Mouse (Mus musculus) urinary bladder, adult 2 months (tissue): ENCODE measurements around the gene Dcaf8. TPM values are rescaled to one million over a fixed set of nuclear protein-coding genes. Genes with fewer than 3 reads are reported as not detected.

Source experiments
- DNase-seq: peaks from one replicate; pipeline ENCODE4 v3.0.0; 2022; ENCODE audit warnings: low spot score
- polyA plus RNA-seq: library from polyadenylated mRNA; depleted of rRNA; stranded (reverse); fragments of >200 nt; gene quantifications from 2 replicates; pipeline ENCODE4 v1.2.3, GENCODE M21; 2012

Dcaf8 gene
- polyA plus RNA-seq, 1 experiment: 118 TPM

DNA sequence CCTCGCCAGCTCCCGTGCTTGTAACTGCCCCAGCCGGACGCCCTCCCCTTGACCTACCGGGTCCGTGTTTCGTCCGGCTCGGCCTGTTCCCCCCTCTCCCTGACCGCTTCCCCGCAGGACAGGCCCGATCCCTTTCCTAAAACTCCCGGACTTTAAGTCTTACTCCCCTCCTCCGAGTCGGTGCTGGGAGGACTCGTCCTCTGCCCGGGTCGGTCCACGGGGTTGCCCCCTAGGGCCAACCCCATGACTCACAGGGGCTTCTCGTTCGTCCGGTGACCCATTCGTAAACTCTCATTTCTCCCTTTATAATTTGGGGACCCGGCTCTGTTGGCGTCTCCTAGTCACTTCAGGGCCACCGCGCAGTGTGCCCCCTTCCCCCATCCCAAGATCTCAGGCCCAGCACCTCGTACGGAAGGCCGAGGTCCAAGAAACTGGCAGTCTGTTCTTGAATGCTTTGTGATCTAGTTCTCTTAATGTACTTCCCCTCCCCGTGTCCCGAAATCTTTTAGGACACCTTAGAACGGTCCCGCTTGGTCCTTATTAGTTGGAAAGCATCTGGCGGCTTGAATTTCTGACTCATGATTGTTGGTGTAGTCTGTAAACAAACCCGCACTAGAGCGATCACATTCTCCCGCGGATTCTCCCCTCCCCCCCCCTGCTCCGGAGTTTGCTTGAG is 533 bp downstream of the Dcaf8 start:
- no peak for DNase-seq

DNA sequence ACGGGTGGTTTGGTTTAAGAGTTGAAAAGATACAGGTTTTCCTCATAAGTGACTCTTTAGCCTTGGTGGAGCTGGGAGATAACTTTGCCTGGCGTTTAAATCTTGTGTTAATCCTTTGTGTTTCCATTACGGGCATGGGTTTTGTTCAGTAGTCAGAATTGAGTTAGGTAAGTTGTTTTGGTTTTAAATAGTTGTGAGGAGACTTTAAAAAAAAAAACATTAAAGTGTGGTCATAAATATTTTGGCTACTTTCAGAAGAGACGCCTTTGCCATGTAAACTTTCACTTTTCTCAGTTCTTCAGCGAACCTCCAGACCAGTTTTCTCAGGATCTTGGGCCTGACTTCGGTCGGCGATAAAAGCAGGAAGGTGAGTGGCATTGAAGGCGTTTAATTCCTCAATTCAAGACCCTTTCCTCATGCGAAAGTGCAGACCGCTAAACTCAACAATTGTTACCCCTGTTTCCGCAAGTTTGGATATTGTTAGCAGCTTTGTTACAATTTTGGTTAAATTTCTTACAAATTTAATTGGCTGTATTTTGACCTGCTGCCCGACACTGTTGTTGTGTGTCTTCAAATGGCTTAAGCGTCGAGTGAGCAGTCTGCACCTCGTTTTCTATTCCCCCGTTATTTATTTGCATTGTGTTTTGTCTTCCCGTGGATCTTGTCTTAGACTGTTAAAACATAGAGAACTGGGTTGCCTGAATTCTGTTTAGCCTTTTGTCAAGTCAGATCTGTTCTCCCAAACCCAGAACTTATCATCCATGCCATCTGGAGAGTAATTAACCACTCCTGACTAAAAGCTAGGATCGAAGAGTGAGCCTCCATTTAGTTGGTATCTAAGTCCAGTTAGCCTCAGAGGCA is 1.3 kb downstream of the Dcaf8 start:
- no peak for DNase-seq

DNA sequence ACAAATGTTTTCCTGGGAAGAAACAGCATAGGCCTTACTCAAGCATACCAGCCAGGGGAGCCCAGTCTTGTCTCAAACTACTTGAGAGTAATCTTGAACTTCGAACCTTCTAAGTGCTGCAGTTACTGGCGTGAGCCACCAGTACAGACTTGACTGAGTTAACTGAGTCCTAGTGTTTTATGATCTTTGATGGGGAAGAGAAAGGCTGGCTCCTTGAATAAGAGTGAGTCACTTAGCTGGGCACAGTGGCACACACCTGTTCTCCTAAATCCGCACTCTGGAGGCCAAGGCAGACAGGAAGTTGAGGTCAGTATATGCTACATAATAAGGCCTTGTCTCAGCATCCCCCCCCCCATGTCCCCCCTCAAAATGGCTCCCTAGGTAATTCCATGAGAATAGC is 6.7 kb downstream of the Dcaf8 start:
- no peak for DNase-seq

DNA sequence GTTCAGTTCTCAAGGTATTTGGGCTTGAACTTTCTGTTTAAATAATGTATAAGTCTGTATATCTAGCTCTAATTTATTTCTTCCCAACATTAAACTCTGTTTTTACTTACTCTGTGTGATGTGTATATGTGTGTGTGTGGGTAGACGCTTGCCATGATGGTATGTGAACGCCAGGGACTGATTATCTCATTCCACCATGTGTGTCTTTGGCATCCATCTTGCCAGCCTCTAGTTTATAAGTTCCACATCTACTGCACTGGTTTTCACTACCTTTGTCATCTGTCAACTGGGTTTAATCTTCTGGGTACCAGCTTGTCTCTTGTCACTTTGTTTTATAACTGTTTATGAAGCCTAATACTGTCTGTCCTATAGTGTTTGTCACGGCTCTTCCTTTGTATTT is 7.6 kb downstream of the Dcaf8 start:
- no peak for DNase-seq

- DNase-seq: no peak
Observed at GRCm38 (mm10) chr1:172159970-172160369, 12.1 kb downstream of the Dcaf8 start.

DNA sequence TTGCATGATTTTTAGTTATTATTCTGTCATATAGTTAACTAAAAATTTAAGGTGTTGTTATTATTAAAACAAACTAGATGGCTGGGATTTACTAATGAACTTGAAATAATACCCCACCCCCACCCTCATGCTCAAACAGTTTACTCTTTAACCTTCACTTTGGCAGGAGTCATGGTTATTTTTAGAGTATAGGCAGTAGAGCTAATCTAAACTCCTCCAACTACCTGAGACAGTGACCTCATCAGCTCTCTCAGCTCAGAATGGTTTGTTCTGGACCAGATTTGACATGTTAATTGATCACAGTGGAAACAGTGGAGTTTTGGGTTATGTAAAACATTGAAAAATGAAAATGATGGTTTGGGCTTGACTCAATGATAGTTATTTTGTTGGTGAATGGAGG is 12.6 kb downstream of the Dcaf8 start:
- DNase-seq: no peak

DNA sequence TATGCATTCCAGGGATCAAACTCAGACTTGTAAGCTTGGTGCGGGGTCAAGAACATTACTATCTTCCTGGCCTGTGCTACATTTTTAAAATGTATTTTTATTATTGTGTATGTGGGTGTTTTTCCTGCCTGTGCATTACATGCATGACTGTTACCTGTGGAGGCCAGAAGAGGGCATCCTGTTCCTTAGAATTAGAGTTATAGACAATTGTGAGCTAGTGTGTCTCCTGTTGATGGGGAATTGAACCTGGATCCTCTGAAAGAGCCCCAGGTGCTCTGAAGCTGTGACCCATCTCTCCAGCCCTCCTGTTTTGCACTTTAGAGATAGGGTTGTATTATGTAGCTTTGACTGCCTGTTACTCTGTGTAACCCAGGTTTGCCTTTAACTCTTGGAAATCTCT is 14.1 kb downstream of the Dcaf8 start:
- no peak for DNase-seq

GRCm38 (mm10) chr1:172162959-172163358 is 15.1 kb downstream of the Dcaf8 start:
- DNase-seq: no peak

DNA sequence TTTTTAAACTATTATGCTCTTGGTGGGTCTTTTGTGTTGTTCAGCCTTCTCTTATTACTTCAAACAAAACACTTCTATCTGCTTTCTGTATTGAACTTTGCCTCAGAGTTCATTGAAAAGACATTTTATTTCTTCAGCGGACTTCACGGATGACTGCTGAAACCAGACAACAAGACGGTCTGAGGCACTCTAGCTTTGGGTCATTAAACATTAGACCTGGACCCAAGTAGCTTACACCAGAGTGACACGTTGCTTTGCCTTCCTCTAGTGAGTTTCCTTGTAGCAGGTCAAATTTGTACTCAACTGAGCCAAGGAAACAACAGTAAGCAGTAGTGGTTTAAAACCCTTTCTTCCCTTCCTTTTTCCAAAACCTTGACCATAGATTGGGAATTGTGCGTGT is 20.0 kb downstream of the Dcaf8 start:
- no peak for DNase-seq

- no peak for DNase-seq
Observed at GRCm38 (mm10) chr1:172169809-172170208, 21.9 kb downstream of the Dcaf8 start.

GRCm38 (mm10) chr1:172172381-172172780 is 24.5 kb downstream of the Dcaf8 start:
- DNase-seq: no peak

- DNase-seq: no peak
Observed at GRCm38 (mm10) chr1:172173181-172173580, 25.3 kb downstream of the Dcaf8 start.

- no peak for DNase-seq
Observed at GRCm38 (mm10) chr1:172177791-172178190, 29.9 kb downstream of the Dcaf8 start.

DNA sequence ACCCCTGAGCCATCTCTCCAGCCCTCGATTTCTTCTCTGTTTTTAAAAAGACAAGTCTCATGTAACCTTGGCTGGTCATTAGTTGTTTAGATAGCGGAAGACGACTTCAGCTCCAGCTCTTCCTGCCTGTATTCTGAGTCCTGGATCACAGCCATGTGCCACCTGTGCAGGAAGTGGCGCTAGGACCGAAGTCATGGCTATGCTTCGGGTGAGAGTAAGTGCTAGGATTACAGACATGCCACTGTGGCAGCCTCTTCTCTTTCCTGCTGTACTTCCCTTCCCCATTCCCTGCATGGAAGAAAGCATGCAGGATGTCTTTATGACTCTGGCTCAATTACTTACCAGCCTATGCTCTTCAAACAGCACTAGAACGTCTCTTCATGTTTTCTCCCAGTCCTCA is 31.2 kb downstream of the Dcaf8 start:
- DNase-seq: no peak

DNA sequence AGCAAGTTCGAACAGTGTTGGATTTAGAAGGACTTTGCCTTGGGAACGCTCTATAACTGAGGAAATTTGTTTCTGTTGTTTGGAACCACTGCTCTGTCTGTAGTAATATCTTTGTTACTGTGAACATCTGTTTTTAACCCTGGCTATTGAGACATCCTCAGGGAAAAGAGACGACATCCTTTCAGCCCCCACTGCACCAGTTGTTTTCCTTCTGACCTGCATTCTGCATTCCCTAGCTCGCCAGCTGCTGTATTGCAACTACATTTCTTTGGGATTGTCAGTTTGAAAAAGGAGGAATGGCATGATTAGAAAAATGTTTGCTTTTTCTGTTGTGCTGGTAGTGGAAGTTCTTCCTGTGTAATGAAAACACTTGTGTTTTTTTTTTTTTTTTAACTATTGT is 33.0 kb downstream of the Dcaf8 start:
- DNase-seq: no peak

- no peak for DNase-seq
Observed at GRCm38 (mm10) chr1:172181777-172182176, 33.9 kb downstream of the Dcaf8 start.

GRCm38 (mm10) chr1:172183056-172183455 is 35.2 kb downstream of the Dcaf8 start:
- DNase-seq: no peak

GRCm38 (mm10) chr1:172183915-172184314 is 36.0 kb downstream of the Dcaf8 start:
- DNase-seq: no peak

GRCm38 (mm10) chr1:172186401-172187289 is 38.8 kb downstream of the Dcaf8 start:
- DNase-seq: no peak

DNA sequence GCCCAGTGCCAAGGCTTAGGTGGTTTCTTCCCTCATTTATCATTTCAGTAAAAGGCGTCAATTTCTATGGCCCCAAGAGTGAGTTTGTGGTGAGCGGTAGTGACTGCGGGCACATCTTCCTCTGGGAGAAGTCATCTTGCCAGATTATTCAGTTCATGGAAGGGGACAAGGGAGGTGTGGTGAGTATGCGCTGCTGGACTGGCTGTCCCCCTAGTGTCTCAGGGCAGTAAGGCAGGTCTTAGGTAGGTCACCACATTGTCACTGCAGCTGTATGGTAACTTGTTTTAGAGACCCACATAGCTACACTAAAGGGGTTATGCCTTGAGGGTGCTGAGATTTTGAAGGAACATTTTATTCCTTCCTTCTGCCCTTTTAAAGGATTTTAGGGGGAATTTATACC is 41.0 kb downstream of the Dcaf8 start:
- DNase-seq: no peak

GRCm38 (mm10) chr1:172191578-172191977 is 43.7 kb downstream of the Dcaf8 start:
- no peak for DNase-seq

GRCm38 (mm10) chr1:172192217-172192616 is 44.3 kb downstream of the Dcaf8 start:
- no peak for DNase-seq
